Mouse (Mus musculus) neutrophil, adult 5-6 weeks (primary cell): ENCODE results near the gene Rrp12. TPM values are rescaled to one million over a fixed set of nuclear protein-coding genes. Genes with fewer than 3 reads are reported as not detected.
A peak's percentile ranks its signal among the peaks of the same experiment; 100 is the strongest.

Experiments used
- ATAC-seq: fragments of 151-379, 151-347 bp; 2 replicates; pipeline ENCODE4 v1.8.0; 2017; ENCODE audit warnings: mild to moderate bottlenecking, moderate TSS enrichment; ENCODE audit not compliant: insufficient number of reproducible peaks, poor library complexity, low FRiP score, severe bottlenecking; ENCODE audit errors: extremely low read depth
- total RNA-seq: library from RNA; stranded (forward); fragments of 200-1000 nt; gene quantifications from 2 replicates; pipeline ENCODE4 v1.2.3, GENCODE M21; 2017

Rrp12 gene
- total RNA-seq, 1 experiment from 2014 or later: 6.6 TPM

- no peak for ATAC-seq
Measured at GRCm38 (mm10) chr19:41852423-41852822, 43.5 kb downstream of the Rrp12 start.

- ATAC-seq: no peak
Measured at GRCm38 (mm10) chr19:41850719-41851543, 45.0 kb downstream of the Rrp12 start.

- ATAC-seq: no peak
Measured at GRCm38 (mm10) chr19:41850021-41850718, 45.8 kb downstream of the Rrp12 start.

GRCm38 (mm10) chr19:41847992-41848851 is 47.8 kb downstream of the Rrp12 start, which contains the start of gene Frat2:
TSS of gene Frat2 (minus strand) at chr19:41848132.
- ATAC-seq: peak; percentile 85

- peak; percentile 56 for ATAC-seq
Measured at GRCm38 (mm10) chr19:41847614-41847991, 48.4 kb downstream of the Rrp12 start.

- ATAC-seq: no peak
Measured at GRCm38 (mm10) chr19:41847091-41847581, 48.8 kb downstream of the Rrp12 start.

GRCm38 (mm10) chr19:41846366-41847090 is 49.4 kb downstream of the Rrp12 start:
- no peak for ATAC-seq

- ATAC-seq: no peak
Measured at GRCm38 (mm10) chr19:41844345-41844744, 51.6 kb downstream of the Rrp12 start.

- peak; percentile 71 for ATAC-seq
Measured at GRCm38 (mm10) chr19:41842706-41843105, 53.3 kb downstream of the Rrp12 start.

- ATAC-seq: no peak
Measured at GRCm38 (mm10) chr19:41842196-41842595, 53.8 kb downstream of the Rrp12 start.

GRCm38 (mm10) chr19:41841105-41841750 is 54.7 kb downstream of the Rrp12 start:
- no peak for ATAC-seq

GRCm38 (mm10) chr19:41839685-41840084 is 56.3 kb downstream of the Rrp12 start:
- ATAC-seq: no peak

GRCm38 (mm10) chr19:41838808-41839207 is 57.2 kb downstream of the Rrp12 start:
- ATAC-seq: no peak

- ATAC-seq: no peak
Measured at GRCm38 (mm10) chr19:41837917-41838261, 58.1 kb downstream of the Rrp12 start.

GRCm38 (mm10) chr19:41837194-41837916 is 58.6 kb downstream of the Rrp12 start:
- ATAC-seq: no peak

GRCm38 (mm10) chr19:41836719-41837118 is 59.3 kb downstream of the Rrp12 start:
- ATAC-seq: no peak

GRCm38 (mm10) chr19:41835816-41836215 is 60.2 kb downstream of the Rrp12 start:
- no peak for ATAC-seq

GRCm38 (mm10) chr19:41835407-41835806 is 60.6 kb downstream of the Rrp12 start:
- ATAC-seq: no peak
